Mouse (Mus musculus): Measurements from ENCODE around the gene Arhgap6. TPM values are rescaled to one million over a fixed set of nuclear protein-coding genes. Genes with fewer than 3 reads are reported as not detected.

Arhgap6 gene
- polyA plus RNA-seq, 1 experiment from 2014 or later = 2.0 TPM

DNA sequence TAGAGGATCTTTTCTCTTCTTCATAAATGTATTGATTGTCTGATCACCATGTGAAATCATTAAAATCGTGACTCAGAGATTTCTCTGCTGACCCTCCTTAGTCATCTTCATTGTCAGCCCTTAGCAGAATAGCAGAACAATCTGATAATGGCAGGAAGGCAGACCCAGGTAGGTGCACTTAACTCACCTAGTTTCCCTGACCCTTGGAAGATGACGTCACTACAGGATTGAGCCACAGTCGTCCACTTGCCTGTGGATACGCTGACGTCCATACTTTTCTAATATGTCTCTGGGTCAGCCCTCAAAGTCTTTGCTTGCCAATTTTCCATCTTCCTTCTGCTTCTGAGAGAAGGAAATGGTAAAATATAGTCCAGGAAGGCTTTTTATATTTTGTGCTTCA lies 146.8 kb downstream of the Arhgap6 start:
- WGBS (ENCODE audit: insufficient replicate concordance) = 68% methylated on average over 5 of the region's 5 CpGs
- H3K4me1 ChIP-seq (ENCODE audit: control insufficient read depth, low read depth, low read length) = no peaks in the 10 kb centered on the region
- no peak overlapping the region for H3K4me3 ChIP-seq (ENCODE audit: low read depth, low read length)
- H3K9me3 ChIP-seq (replicated peaks; ENCODE audit: control insufficient read depth, low read length) = no peaks in the 10 kb centered on the region
- no peak overlapping the region for H3K4me2 ChIP-seq (ENCODE audit: low read depth, low read length)
- H3K27ac ChIP-seq (ENCODE audit: low read length) = no peak overlapping the region
- no peaks in the 10 kb centered on the region for H3K27me3 ChIP-seq (ENCODE audit: control insufficient read depth, insufficient read depth, low read depth, low read length)
- no peaks in the 10 kb centered on the region for H3K36me3 ChIP-seq (ENCODE audit: control insufficient read depth, insufficient read depth)
- ATAC-seq (ENCODE audit: low read depth) = no peak
- H3K9ac ChIP-seq (ENCODE audit: low read depth, low read length) = no peak overlapping the region

DNA sequence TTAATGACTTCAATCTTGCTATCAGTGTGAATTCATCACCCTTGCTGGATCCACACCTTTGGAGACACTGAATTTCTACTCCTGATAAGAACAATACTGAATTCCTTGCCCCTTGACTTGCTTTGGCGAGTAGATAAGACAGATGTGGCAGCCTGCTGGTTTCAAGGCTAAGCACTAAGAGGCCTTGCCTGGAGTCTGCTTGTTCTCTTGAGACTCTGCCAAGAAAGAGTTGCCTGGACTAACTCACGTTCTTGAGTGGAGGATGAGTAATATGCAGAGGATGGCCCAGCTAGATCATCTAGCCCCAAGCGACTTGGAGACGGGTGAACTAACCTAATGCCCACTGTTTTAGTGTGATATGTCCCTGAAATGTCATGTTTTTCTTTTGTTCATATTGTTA lies 148.3 kb downstream of the Arhgap6 start:
- 59% methylated on average over 4 of the region's 4 CpGs for WGBS (ENCODE audit: insufficient replicate concordance)
- no peaks in the 10 kb centered on the region for H3K36me3 ChIP-seq (ENCODE audit: control insufficient read depth, insufficient read depth)

DNA sequence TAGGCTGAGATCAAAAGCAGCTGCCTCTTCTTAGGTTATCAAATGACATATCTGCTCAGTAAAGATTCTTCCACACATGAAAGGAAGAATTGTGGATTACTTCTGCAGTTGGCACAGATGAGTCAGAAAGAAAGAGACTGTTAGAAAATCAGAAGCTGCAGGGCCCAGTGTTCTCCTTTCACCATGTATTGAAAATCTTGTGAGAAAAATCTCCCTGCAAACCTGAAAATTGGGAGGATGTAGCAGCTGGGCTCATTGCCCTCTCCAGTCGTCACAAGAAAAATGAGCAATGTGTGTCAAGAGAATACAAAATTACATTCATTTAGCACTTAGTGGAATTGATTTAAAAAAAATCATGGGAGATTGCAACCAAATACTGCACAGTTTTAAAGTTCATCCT lies 180.5 kb downstream of the Arhgap6 start:
- H3K9me3 ChIP-seq (replicated peaks; ENCODE audit: control insufficient read depth, low read length) = no peaks in the 10 kb centered on the region
- no peak overlapping the region for H3K27ac ChIP-seq (ENCODE audit: low read length)
- H3K4me2 ChIP-seq (ENCODE audit: low read depth, low read length) = no peak overlapping the region
- no peaks in the 10 kb centered on the region for H3K4me1 ChIP-seq (ENCODE audit: control insufficient read depth, low read depth, low read length)
- H3K9ac ChIP-seq (ENCODE audit: low read depth, low read length) = no peak overlapping the region
- no peaks in the 10 kb centered on the region for H3K27me3 ChIP-seq (ENCODE audit: control insufficient read depth, insufficient read depth, low read depth, low read length)
- no peak overlapping the region for H3K4me3 ChIP-seq (ENCODE audit: low read depth, low read length)
- 58% methylated on average over 1 of the region's 1 CpGs for WGBS (ENCODE audit: insufficient replicate concordance)
- no peak for ATAC-seq (ENCODE audit: low read depth)
- no peaks in the 10 kb centered on the region for H3K36me3 ChIP-seq (ENCODE audit: control insufficient read depth, insufficient read depth)

More for the DNA sequence above, 148.3 kb downstream of the Arhgap6 start:
- Histone ChIP-seq H3K9me3 (replicated peaks; ENCODE audit: control insufficient read depth, low read length) (no peaks in the 10 kb centered on the region), H3K9ac (ENCODE audit: low read depth, low read length) (no peak overlapping the region), H3K27ac (ENCODE audit: low read length) (no peak overlapping the region), H3K27me3 (ENCODE audit: control insufficient read depth, insufficient read depth, low read depth, low read length) (no peaks in the 10 kb centered on the region), H3K4me3 (ENCODE audit: low read depth, low read length) (no peak overlapping the region), H3K4me2 (ENCODE audit: low read depth, low read length) (no peak overlapping the region), H3K4me1 (ENCODE audit: control insufficient read depth, low read depth, low read length) (no peaks in the 10 kb centered on the region)
- no peak for ATAC-seq (ENCODE audit: low read depth)

GRCm38 (mm10) chrX:168977776-168978175 lies 182.9 kb downstream of the Arhgap6 start:
- no peak for ATAC-seq (ENCODE audit: low read depth)
- Histone ChIP-seq H3K9me3 (replicated peaks; ENCODE audit: control insufficient read depth, low read length) (no peaks in the 10 kb centered on the region), H3K4me2 (ENCODE audit: low read depth, low read length) (no peak overlapping the region), H3K27ac (ENCODE audit: low read length) (no peak overlapping the region), H3K4me3 (ENCODE audit: low read depth, low read length) (no peak overlapping the region), H3K4me1 (ENCODE audit: control insufficient read depth, low read depth, low read length) (no peaks in the 10 kb centered on the region), H3K27me3 (ENCODE audit: control insufficient read depth, insufficient read depth, low read depth, low read length) (no peaks in the 10 kb centered on the region), H3K9ac (ENCODE audit: low read depth, low read length) (no peak overlapping the region), H3K36me3 (ENCODE audit: control insufficient read depth, insufficient read depth) (no peaks in the 10 kb centered on the region)
- WGBS (ENCODE audit: insufficient replicate concordance) = 45% methylated on average over 3 of the region's 3 CpGs

DNA sequence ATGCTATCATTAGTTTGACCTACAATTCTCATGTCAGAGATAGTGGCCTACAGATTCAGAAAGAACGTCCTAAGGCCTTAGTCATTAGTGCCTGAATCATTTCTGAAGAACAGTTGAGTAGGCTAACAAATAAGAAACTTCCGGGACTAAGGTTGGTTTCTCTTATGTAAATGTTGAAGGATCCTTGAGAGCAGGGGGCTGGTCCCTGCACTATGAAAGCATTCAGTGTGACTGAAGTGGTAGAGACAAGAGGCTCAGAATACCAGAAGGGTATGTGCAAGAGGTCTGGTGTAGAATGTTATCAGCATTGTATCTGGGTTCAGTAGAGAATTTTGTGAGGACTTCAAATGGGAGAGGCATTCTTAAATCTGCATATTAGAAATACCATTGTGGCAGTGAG lies 185.5 kb downstream of the Arhgap6 start:
- Histone ChIP-seq H3K9me3 (replicated peaks; ENCODE audit: control insufficient read depth, low read length) (no peaks in the 10 kb centered on the region), H3K4me3 (ENCODE audit: low read depth, low read length) (no peak overlapping the region), H3K27ac (ENCODE audit: low read length) (no peak overlapping the region), H3K4me1 (ENCODE audit: control insufficient read depth, low read depth, low read length) (no peaks in the 10 kb centered on the region), H3K4me2 (ENCODE audit: low read depth, low read length) (no peak overlapping the region), H3K9ac (ENCODE audit: low read depth, low read length) (no peak overlapping the region), H3K36me3 (ENCODE audit: control insufficient read depth, insufficient read depth) (no peaks in the 10 kb centered on the region), H3K27me3 (ENCODE audit: control insufficient read depth, insufficient read depth, low read depth, low read length) (no peaks in the 10 kb centered on the region)
- ATAC-seq (ENCODE audit: low read depth) = no peak
- WGBS (ENCODE audit: insufficient replicate concordance) = 55% methylated on average over 2 of the region's 2 CpGs

GRCm38 (mm10) chrX:169007066-169007465 lies 212.2 kb downstream of the Arhgap6 start:
- 32% methylated on average over 1 of the region's 1 CpGs for WGBS (ENCODE audit: insufficient replicate concordance)
- ATAC-seq (ENCODE audit: low read depth) = no peak
- H3K9me3 ChIP-seq (replicated peaks; ENCODE audit: control insufficient read depth, low read length) = no peaks in the 10 kb centered on the region
- no peaks in the 10 kb centered on the region for H3K36me3 ChIP-seq (ENCODE audit: control insufficient read depth, insufficient read depth)
- H3K27me3 ChIP-seq (ENCODE audit: control insufficient read depth, insufficient read depth, low read depth, low read length) = no peaks in the 10 kb centered on the region; the same call in 1 of the 2 replicates
- no peak overlapping the region for H3K4me2 ChIP-seq (ENCODE audit: low read depth, low read length)
- H3K4me3 ChIP-seq (ENCODE audit: low read depth, low read length) = no peak overlapping the region
- H3K4me1 ChIP-seq (ENCODE audit: control insufficient read depth, low read depth, low read length) = no peaks in the 10 kb centered on the region
- H3K27ac ChIP-seq (ENCODE audit: low read length) = no peak overlapping the region
- no peak overlapping the region for H3K9ac ChIP-seq (ENCODE audit: low read depth, low read length)

- no peak for ATAC-seq (ENCODE audit: low read depth)
- no peak overlapping the region for H3K4me3 ChIP-seq (ENCODE audit: low read depth, low read length)
- no peak overlapping the region for H3K9ac ChIP-seq (ENCODE audit: low read depth, low read length)
- no peaks in the 10 kb centered on the region for H3K4me1 ChIP-seq (ENCODE audit: control insufficient read depth, low read depth, low read length)
- no peaks in the 10 kb centered on the region for H3K36me3 ChIP-seq (ENCODE audit: control insufficient read depth, insufficient read depth)
- H3K9me3 ChIP-seq (replicated peaks; ENCODE audit: control insufficient read depth, low read length) = no peaks in the 10 kb centered on the region
- no peaks in the 10 kb centered on the region; the same call in 1 of the 2 replicates for H3K27me3 ChIP-seq (ENCODE audit: control insufficient read depth, insufficient read depth, low read depth, low read length)
- no peak overlapping the region for H3K4me2 ChIP-seq (ENCODE audit: low read depth, low read length)
- no peak overlapping the region for H3K27ac ChIP-seq (ENCODE audit: low read length)
Observed at GRCm38 (mm10) chrX:169012701-169013100, 217.8 kb downstream of the Arhgap6 start.

GRCm38 (mm10) chrX:169034390-169034789 lies 239.5 kb downstream of the Arhgap6 start:
- Histone ChIP-seq H3K36me3 (ENCODE audit: control insufficient read depth, insufficient read depth) (no peaks in the 10 kb centered on the region), H3K27ac (ENCODE audit: low read length) (no peak overlapping the region), H3K4me1 (ENCODE audit: control insufficient read depth, low read depth, low read length) (no peaks in the 10 kb centered on the region; the same call in 1 of the 2 replicates), H3K4me3 (ENCODE audit: low read depth, low read length) (no peak overlapping the region), H3K4me2 (ENCODE audit: low read depth, low read length) (no peak overlapping the region), H3K27me3 (ENCODE audit: control insufficient read depth, insufficient read depth, low read depth, low read length) (no peaks in the 10 kb centered on the region), H3K9me3 (replicated peaks; ENCODE audit: control insufficient read depth, low read length) (no peaks in the 10 kb centered on the region), H3K9ac (ENCODE audit: low read depth, low read length) (no peak overlapping the region)
- no peak for ATAC-seq (ENCODE audit: low read depth)
- WGBS (ENCODE audit: insufficient replicate concordance) = 58% methylated on average over 1 of the region's 1 CpGs

DNA sequence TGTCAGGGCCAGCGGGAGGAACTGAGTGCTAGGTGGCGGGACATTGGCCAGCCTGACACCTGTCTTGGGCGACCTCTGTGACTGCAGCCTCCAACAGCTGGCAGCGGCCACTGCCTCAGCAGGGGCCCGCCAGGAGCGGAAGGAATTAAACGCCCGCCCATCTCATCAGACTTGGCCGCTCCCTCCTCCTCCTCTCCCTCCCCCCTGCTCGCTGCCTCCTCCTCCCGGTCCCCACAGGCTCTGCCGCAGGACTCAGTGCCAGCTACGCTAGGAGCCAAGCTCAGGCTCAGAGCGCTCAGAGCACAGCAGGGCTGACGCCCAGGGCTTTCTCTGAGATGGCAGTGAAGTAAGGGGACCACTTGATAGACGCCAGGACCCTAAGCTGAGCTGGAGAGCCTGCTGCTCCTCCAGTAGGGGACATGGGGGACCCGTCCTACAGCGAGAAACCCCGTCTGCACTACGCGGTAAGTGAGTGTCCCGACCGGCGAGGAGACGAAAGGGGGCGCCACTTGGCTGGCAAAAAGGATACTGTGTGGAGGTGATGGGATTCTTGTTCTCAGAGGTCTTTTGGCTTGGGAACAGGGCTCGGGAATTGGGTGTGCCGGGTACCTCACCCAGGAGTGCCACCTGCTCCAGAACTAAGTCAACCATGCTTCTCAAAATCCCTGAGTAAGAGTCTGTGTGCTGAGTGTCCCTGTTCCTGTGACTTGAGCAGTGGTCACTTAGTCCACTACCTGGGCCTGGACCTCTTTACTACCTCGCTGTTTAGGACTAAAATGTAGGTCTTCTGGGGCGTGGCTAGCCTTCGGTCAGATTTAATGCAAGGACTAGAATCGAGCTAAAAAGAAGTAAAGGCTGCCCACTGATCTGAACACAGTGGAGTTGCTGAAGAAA lies 241.8 kb downstream of the Arhgap6 start:
- 15% methylated on average over 32 of the region's 32 CpGs for WGBS (ENCODE audit: insufficient replicate concordance)
- peak; percentile 93 for ATAC-seq (ENCODE audit: low read depth)
- Histone ChIP-seq H3K4me3 (ENCODE audit: low read depth, low read length) (peak overlapping the region; percentile 64), H3K9me3 (replicated peaks; ENCODE audit: control insufficient read depth, low read length) (no peaks in the 10 kb centered on the region), H3K27me3 (ENCODE audit: control insufficient read depth, insufficient read depth, low read depth, low read length) (no peaks in the 10 kb centered on the region), H3K9ac (ENCODE audit: low read depth, low read length) (peak overlapping the region; percentile 63), H3K4me2 (ENCODE audit: low read depth, low read length) (peak overlapping the region; percentile 72), H3K27ac (ENCODE audit: low read length) (0 out of 2 replicates have a peak overlapping the region, but pooled peaks have one; percentile 44), H3K4me1 (ENCODE audit: control insufficient read depth, low read depth, low read length) (no peaks in the 10 kb centered on the region; the same call in 1 of the 2 replicates), H3K36me3 (ENCODE audit: control insufficient read depth, insufficient read depth) (no peaks in the 10 kb centered on the region)

Measured in liver, embryonic 16.5 days (tissue).